Mouse (Mus musculus) lung, postnatal 0 days (tissue): ENCODE results near the gene Mast4.

ENCODE experiments used
- CTCF ChIP-seq: IDR thresholded peaks from 2 replicates; pipeline ENCODE4 v1.5.1; 2016; ENCODE audit warnings: antibody characterized with exemption, mild to moderate bottlenecking
- EP300 ChIP-seq: IDR thresholded peaks from 2 replicates; pipeline ENCODE4 v1.6.1; 2016; ENCODE audit warnings: antibody characterized with exemption, mild to moderate bottlenecking, control low read depth

GRCm38 (mm10) chr13:102942557-102942956 is 391.7 kb downstream of the Mast4 start:
- TF ChIP-seq CTCF (no peak), EP300 (no peak)
